Mouse (Mus musculus) liver, embryonic 14.5 days (tissue): ENCODE results near the gene Thrap3.
"Not testable (repeated sequence)": the region's sequence is repeated elsewhere in the genome, so short reads cannot be mapped to it uniquely, and the experiment has no call there.

Experiments
- CTCF ChIP-seq: IDR thresholded peaks from 2 replicates; pipeline ENCODE4 v1.5.1; 2016; ENCODE audit warnings: antibody characterized with exemption, low read depth, control low read depth
- EP300 ChIP-seq: IDR thresholded peaks from 2 replicates; pipeline ENCODE4 v1.6.1; 2016; ENCODE audit warnings: antibody characterized with exemption, low read depth

DNA sequence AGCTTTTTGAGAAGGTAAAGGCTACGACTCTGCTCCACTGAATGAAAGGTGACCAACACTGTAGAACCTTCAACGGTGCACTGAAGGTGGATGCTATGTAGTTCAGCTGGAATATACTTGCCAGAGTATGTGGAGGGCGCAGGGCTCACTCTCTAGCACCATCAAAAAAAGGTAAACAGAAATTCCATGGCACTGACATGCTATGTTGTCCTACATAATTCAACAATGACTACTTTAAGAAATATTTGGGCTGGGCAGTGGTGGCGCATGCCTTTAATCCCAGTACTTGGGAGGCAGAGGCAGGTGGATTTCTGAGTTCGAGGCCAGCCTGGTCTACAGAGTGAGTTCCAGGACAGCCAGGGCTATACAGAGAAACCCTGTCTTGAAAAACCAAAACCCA, 31.8 kb downstream of the Thrap3 start:
- TF ChIP-seq EP300, CTCF: not testable (repeated sequence)
